Mouse (Mus musculus) T-helper 2 cell (primary cell): Measurements from ENCODE around the gene Hsh2d.

Experiments used
- in situ Hi-C: fragments of 300-600 bp; cut with MboI, MseI; formaldehyde crosslinking; loops from one replicate; pipeline ENCODE4 v1.15.1; 2025; ENCODE audit warnings: high pct_unique_total_duplicates

Gene Hsh2d

GRCm38 (mm10) chr8:72187793-72188331 lies 1.6 kb upstream of the Hsh2d start:
- in situ Hi-C loops = no loop called here

- in situ Hi-C loops = no loop called here
Observed at GRCm38 (mm10) chr8:72190215-72190539, 739 bp downstream of the Hsh2d start.

DNA sequence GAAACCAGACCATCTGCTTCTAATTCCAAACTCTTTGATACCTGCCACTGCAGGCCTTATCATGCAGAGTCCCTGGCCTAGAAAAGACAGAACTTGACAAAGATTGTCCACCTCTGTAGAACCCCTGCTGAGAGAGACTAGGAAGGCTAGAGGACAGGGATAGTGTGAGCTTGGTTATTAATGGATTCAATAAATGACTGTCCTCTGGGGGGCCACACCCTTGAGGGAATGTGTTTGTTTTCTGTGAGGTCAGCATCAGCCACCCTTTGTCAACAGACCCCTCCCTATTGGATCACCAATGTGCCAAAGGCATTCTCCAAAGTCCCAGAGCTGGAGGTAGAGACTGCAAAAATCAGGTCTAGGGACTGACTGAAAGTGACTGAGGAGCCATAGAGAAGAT lies 2.6 kb downstream of the Hsh2d start:
- in situ Hi-C loops = no loop called here

GRCm38 (mm10) chr8:72197997-72198396 lies 8.6 kb downstream of the Hsh2d start:
- in situ Hi-C loops = no loop called here

DNA sequence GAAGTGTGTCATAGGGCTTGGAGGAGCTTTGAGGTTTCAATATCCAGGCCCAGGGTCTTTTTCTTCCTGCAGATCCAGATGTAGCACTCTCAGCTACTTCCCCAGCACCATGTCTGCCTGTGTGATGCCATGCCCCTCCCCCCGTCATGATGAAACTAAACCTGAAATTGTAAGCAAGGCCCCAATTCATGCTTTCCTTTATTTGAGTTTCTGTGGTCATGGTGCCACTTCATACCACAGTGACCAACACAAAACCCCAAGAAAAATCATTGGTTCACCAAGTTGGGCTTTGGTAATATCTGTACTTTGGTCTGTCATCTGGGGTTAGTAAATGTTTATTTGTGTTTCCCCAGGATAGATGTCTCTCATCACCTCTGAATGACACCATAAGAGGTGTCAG lies 19.1 kb downstream of the Hsh2d start:
- in situ Hi-C loops = no loop called here

DNA sequence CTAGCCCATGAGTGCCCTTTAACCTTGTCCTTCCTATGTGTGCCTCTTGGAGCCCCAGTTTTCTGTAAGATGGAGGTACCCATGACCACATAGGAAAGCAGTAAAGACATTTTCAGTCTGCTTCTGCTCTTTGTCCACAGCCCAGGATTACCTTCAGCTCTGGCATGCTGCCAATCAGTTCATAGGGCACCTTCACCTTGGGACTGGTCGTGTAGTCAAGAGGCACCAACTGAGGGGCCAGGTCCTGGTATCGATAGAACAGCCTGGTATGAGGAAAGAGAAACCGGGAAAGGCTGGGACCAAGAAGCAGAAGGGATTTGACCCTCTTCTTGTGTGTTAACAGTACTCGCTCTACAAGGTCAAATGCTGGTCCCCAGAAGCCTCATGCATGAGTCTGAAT lies 20.8 kb downstream of the Hsh2d start:
- in situ Hi-C loops = no loop called here

DNA sequence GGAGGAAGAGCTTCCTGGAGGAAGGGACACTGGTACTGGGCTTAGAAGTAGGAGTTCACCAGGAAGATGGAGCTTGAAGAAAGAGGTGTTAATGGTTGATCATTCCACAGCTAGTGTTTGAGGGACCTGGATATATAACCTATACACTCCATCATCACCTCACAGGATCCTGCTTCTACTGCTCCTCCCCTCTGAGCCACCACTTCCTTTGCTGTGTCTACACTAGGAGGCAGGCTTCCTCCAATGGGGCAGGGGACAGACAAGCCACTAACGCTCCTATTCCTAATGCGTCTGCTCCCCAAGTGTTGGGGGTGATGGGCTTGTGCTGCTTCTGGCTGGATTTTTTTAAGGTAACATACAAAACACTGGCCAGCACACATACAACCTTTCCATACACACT lies 21.3 kb downstream of the Hsh2d start:
- in situ Hi-C loops = no loop called here

DNA sequence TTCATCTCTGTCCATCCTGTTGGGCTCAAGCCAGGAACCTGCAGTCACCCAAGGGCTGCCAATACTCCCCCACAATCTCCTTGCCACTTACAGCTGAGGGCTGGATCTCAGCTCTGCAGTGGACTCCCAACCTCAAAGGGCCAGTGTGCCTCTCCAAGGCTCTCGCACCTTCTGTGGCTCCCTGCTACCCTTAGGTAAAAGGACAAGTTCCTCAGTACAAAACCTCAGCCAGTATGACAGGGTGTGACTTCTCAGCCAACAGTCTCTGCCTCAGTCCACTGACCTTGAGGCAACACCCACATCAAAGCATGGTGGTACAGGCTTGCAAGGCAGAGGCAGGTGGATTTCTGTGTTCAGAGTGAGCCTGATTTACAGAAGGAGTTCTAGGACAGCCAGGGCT lies 22.4 kb downstream of the Hsh2d start:
- in situ Hi-C loops = no loop called here

- in situ Hi-C loops = no loop called here
Observed at GRCm38 (mm10) chr8:72212751-72213150, 23.3 kb downstream of the Hsh2d start, which contains the start of gene Cib3. TSS of gene Cib3 (minus strand) at chr8:72212837.

GRCm38 (mm10) chr8:72213536-72213935 lies 24.1 kb downstream of the Hsh2d start, which contains the start of gene Gm11034:
TSS of gene Gm11034 (minus strand) at chr8:72213636.
- in situ Hi-C loops = no loop called here

- in situ Hi-C loops = no loop called here
Observed at GRCm38 (mm10) chr8:72215060-72215459, 25.6 kb downstream of the Hsh2d start.

DNA sequence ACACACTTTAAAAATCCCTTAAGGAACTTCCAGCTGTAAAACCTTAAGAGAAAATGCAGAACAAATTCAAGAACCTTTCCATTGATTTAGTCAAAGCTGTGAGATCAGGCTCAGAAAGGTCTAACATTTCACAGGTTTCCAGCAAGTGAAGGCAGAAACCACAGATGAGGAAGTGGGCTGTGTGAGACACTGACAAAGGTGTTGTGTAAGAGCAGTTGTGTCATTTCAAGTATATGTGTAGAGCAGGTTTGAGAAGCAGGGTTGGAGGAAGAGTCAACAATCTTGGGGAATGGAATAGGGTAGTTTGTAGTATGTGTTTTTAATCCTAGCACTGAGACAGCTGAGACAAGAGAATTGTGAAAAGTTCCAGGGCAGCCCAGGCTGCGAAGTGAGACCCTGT lies 26.4 kb downstream of the Hsh2d start:
- in situ Hi-C loops = no loop called here

DNA sequence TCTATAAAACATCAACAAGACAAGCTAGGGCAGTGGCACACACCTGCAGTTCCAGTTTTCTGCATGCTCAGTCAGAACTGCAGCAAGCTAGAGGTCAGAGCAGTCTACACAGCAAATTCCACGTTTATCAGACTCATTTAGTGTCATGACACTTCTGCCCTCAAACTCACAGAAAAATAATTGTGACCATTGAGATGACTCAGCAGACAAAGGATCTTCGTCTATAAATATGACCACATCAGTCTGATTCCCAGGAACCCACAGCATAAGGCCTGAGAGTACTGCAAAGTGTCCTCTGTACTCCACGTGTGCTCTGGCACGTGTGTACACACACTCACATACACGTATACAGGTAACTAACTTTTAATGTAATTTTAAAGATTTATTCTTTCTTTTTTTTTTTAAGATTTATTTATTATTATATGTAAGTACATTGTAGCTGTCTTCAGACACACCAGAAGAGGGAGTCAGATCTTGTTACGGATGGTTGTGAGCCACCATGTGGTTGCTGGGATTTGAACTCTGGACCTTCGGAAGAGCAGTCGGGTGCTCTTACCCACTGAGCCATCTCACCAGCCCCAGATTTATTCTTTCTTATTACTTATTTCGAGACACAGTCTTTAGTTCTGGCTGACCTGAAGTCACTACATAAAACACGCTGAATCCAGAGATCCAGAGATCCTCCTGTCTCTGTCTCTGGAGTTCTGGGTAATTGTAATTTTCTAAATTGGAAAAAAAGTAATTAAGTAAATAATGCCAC lies 29.5 kb downstream of the Hsh2d start:
- in situ Hi-C loops = no loop called here

GRCm38 (mm10) chr8:72219541-72220363 lies 30.3 kb downstream of the Hsh2d start, which contains the start of gene Fam32a:
TSS of gene Fam32a (plus strand) at chr8:72219730.
- in situ Hi-C loops = no loop called here

DNA sequence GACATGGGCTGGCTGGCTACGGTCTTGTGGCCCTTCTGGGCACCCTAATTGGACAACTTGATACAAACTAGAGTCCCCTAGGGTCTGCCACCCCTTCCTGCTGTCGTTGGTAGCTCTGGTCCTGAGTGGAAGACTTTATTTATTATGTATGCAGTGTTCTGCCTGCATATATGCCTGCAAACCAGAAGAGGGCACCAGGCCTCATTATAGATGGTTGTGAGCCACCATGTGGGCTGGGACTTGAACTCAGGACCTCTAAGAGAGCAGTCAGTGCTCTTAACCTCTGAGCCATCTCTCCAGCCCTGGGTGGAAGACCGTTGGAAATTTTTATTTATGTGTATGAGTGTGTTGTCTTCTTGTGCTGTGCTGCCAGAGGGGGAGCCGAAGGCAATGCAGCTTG lies 31.3 kb downstream of the Hsh2d start:
- in situ Hi-C loops = no loop called here

DNA sequence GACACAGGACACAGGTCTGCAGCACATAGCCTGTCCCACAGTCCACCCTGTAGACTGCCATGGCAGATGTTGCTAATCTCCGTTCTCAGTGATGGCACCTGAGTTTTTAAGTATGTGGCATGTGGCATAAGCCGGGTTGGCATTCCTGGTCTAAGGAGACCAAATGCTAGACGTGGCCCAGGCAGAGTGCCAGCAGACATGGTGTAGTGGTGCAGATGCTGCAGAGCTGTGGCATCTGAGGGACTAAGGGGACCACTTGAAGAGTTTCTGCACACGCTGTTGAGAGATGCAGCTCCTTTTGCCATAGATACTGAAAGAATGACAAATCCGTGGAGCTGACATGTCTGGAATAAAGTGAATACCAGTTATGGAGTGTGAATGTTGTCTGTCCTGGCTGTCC lies 33.2 kb downstream of the Hsh2d start:
- in situ Hi-C loops = no loop called here

GRCm38 (mm10) chr8:72239499-72240402 lies 50.3 kb downstream of the Hsh2d start, which contains the start of gene Ap1m1:
TSS of gene Ap1m1 (plus strand) at chr8:72240018.
- in situ Hi-C loops = no loop called here

- in situ Hi-C loops = no loop called here
Observed at GRCm38 (mm10) chr8:72240403-72240763, 50.9 kb downstream of the Hsh2d start.

DNA sequence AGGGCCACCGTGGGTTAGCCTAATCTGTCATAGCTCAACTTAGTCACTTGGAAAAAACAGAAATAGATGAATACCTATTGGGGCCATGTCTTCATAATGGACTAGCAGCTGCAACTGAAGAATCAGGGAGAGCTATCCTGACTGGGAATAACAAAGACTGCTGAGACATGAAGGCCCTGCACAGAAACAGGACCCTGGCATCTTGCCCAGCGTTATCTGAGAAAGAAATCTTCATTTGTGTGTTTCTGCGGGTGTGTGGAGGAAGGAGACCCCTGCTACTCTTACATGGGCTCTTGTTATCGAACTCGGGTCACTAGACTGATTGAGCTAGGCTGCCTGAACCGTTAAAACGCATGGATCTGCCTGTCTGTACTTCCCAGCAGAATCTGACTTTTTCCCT lies 51.5 kb downstream of the Hsh2d start:
- in situ Hi-C loops = no loop called here

- in situ Hi-C loops = no loop called here
Observed at GRCm38 (mm10) chr8:72242226-72242625, 52.8 kb downstream of the Hsh2d start.

GRCm38 (mm10) chr8:72244610-72245009 lies 55.2 kb downstream of the Hsh2d start:
- in situ Hi-C loops = no loop called here
